Mouse (Mus musculus) heart, postnatal 0 days (tissue): ENCODE measurements at regions not wholly inside any gene's neighbourhood (a gene's known extent, or its start where the extent isn't known, plus 50 kb on each side); places are given as distances from the start of the nearest gene placed in this dataset. TPM values are rescaled to one million over a fixed set of nuclear protein-coding genes. Genes with fewer than 3 reads are reported as not detected.

Experiments
- ATAC-seq: fragments of 200-750 bp; cut with Nextera tagmentation; 2 replicates; pipeline ENCODE4 v1.8.0; 2017; ENCODE audit warnings: low read depth, moderate number of reproducible peaks, moderate library complexity; ENCODE audit not compliant: insufficient read depth
- DNase-seq: peaks from one replicate; pipeline ENCODE4 v3.0.0-alpha.2; 2016; ENCODE audit warnings: low spot score
- H3K27ac ChIP-seq: fragments of 300-500 bp; sonication (generic); 2 replicates; pipeline ENCODE4 v1.5.1; 2014; ENCODE audit warnings: low read depth, mild to moderate bottlenecking
- H3K27me3 ChIP-seq: fragments of 300-500 bp; sonication (generic); 2 replicates; pipeline ENCODE4 v1.6.1; 2014; ENCODE audit warnings: low read length, mixed read lengths; ENCODE audit not compliant: control insufficient read depth, insufficient read depth
- H3K36me3 ChIP-seq: fragments of 300-500 bp; sonication (generic); replicated peaks from 2 replicates; pipeline ENCODE4 v1.6.1; 2014; ENCODE audit warnings: low read length, mixed read lengths; ENCODE audit not compliant: control insufficient read depth, insufficient read depth
- H3K4me1 ChIP-seq: fragments of 300-500 bp; sonication (generic); 2 replicates; pipeline ENCODE4 v1.6.1; 2014; ENCODE audit warnings: antibody characterized with exemption; ENCODE audit not compliant: control insufficient read depth, insufficient read depth
- H3K4me2 ChIP-seq: fragments of 300-500 bp; sonication (generic); 2 replicates; pipeline ENCODE4 v1.6.1; 2014; ENCODE audit warnings: low read depth, mild to moderate bottlenecking, low read length, moderate library complexity
- H3K4me3 ChIP-seq: fragments of 300-500 bp; sonication (generic); 2 replicates; pipeline ENCODE4 v1.5.1; 2014; ENCODE audit warnings: low read depth, low read length
- H3K9ac ChIP-seq: fragments of 300-500 bp; sonication (generic); replicated peaks from 2 replicates; pipeline ENCODE4 v1.6.1; 2014; ENCODE audit warnings: low read depth, low read length, mixed read lengths
- H3K9me3 ChIP-seq: fragments of 300-500 bp; sonication (generic); replicated peaks from 2 replicates; pipeline ENCODE4 v1.6.1; 2016; ENCODE audit warnings: low read length; ENCODE audit not compliant: control insufficient read depth
- CTCF ChIP-seq: IDR thresholded peaks from 2 replicates; pipeline ENCODE4 v1.5.1; 2016; ENCODE audit warnings: antibody characterized with exemption, control low read depth, low read depth
- EP300 ChIP-seq: IDR thresholded peaks from 2 replicates; pipeline ENCODE4 v1.6.1; 2016; ENCODE audit warnings: antibody characterized with exemption, low read depth
- WGBS: fragments of 180-500 bp; shearing (Covaris S2); extraction: QIAGEN DNeasy Blood & Tissue Kit; methylation state at CpG from one replicate; pipeline ENCODE4 v1.1.7; 2014; 5-methylcytosine and 5-hydroxymethylcytosine counted together
- microRNA-seq: library from miRNA; unstranded; fragments of <30 nt; microRNA quantifications from one replicate; pipeline ENCODE4, GENCODE M21; 2016

GRCm38 (mm10) chr3:17865112-17865511 lies 83.1 kb upstream of the Cypt12 start:
- H3K4me1 ChIP-seq: no peaks in the 10 kb centered on the region
- no peak for ATAC-seq
- 61% methylated on average over 4 of the region's 4 CpGs for WGBS

GRCm38 (mm10) chr3:17870895-17871482 lies 77.2 kb upstream of the Cypt12 start:
- no peak for ATAC-seq
- Histone ChIP-seq H3K4me3 (no peak overlapping the region), H3K9me3 (no peaks in the 10 kb centered on the region), H3K27me3 (no peaks in the 10 kb centered on the region), H3K4me1 (no peaks in the 10 kb centered on the region), H3K4me2 (no peak overlapping the region), H3K27ac (no peak overlapping the region), H3K9ac (no peak overlapping the region), H3K36me3 (no peaks in the 10 kb centered on the region)
- 46% methylated on average over 4 of the region's 4 CpGs for WGBS
- TF ChIP-seq EP300: no peak
- TF ChIP-seq CTCF: peak; percentile 63
- DNase-seq: no peak

More at GRCm38 (mm10) chr3:17865112-17865511, 83.1 kb upstream of the Cypt12 start:
- Histone ChIP-seq H3K4me3 (no peak overlapping the region), H3K27me3 (no peaks in the 10 kb centered on the region), H3K36me3 (no peaks in the 10 kb centered on the region), H3K4me2 (no peak overlapping the region), H3K27ac (no peak overlapping the region), H3K9ac (no peak overlapping the region), H3K9me3 (no peaks in the 10 kb centered on the region)
- no peak for DNase-seq
- no peak for TF ChIP-seq CTCF
- TF ChIP-seq EP300: no peak

- Histone ChIP-seq H3K36me3 (no peaks in the 10 kb centered on the region), H3K27me3 (no peaks in the 10 kb centered on the region), H3K4me1 (no peaks in the 10 kb centered on the region), H3K9me3 (no peaks in the 10 kb centered on the region), H3K4me3 (no peak overlapping the region), H3K9ac (no peak overlapping the region), H3K4me2 (no peak overlapping the region), H3K27ac (no peak overlapping the region)
- ATAC-seq: no peak
- 18% methylated on average over 2 of the region's 2 CpGs for WGBS
- no peak for DNase-seq
- TF ChIP-seq EP300 (no peak), CTCF (no peak)
Measured at GRCm38 (mm10) chr3:17895869-17896268, 52.3 kb upstream of the Cypt12 start.

GRCm38 (mm10) chr3:17896756-17897155 lies 51.5 kb upstream of the Cypt12 start:
- no peak overlapping the region for H3K27ac ChIP-seq
- TF ChIP-seq EP300 (no peak), CTCF (no peak)
- WGBS: 78% methylated on average over 4 of the region's 4 CpGs
- DNase-seq: no peak
- H3K36me3 ChIP-seq: no peaks in the 10 kb centered on the region
- H3K4me3 ChIP-seq: no peak overlapping the region
- H3K9ac ChIP-seq: no peak overlapping the region
- no peaks in the 10 kb centered on the region for H3K9me3 ChIP-seq
- no peak overlapping the region for H3K4me2 ChIP-seq
- no peaks in the 10 kb centered on the region for H3K27me3 ChIP-seq
- ATAC-seq: no peak
- H3K4me1 ChIP-seq: no peaks in the 10 kb centered on the region

Small RNA genes in the stretch of these regions (microRNA-seq; reads per million reads assigned to microRNA genes)
- not detected for gene Mir124a-2
